Mouse (Mus musculus) neural tube, embryonic 15.5 days (tissue): ENCODE data around the gene Nectin3. TPM values are rescaled to one million over a fixed set of nuclear protein-coding genes. Genes with fewer than 3 reads are reported as not detected.

Experiments used
- ATAC-seq: fragments of 200-750 bp; cut with Nextera tagmentation; 2 replicates; pipeline ENCODE4 v1.8.0; 2017; ENCODE audit warnings: mild to moderate bottlenecking, moderate TSS enrichment, moderate library complexity; ENCODE audit not compliant: low FRiP score
- H3K27ac ChIP-seq: fragments of 300-500 bp; sonication (generic); replicated peaks from 2 replicates; pipeline ENCODE4 v1.5.1; 2015; ENCODE audit warnings: mild to moderate bottlenecking, inconsistent platforms
- H3K27me3 ChIP-seq: fragments of 300-500 bp; sonication (generic); replicated peaks from 2 replicates; pipeline ENCODE4 v1.6.1; 2015; ENCODE audit warnings: inconsistent platforms
- H3K36me3 ChIP-seq: fragments of 300-500 bp; sonication (generic); 2 replicates; pipeline ENCODE4 v1.6.1; 2015; ENCODE audit warnings: inconsistent platforms
- H3K4me1 ChIP-seq: fragments of 300-500 bp; sonication (generic); 2 replicates; pipeline ENCODE4 v1.6.1; 2015; ENCODE audit warnings: inconsistent platforms
- H3K4me2 ChIP-seq: fragments of 300-500 bp; sonication (generic); 2 replicates; pipeline ENCODE4 v1.6.1; 2015; ENCODE audit warnings: inconsistent platforms, mild to moderate bottlenecking, moderate library complexity
- H3K4me3 ChIP-seq: fragments of 300-500 bp; sonication (generic); replicated peaks from 2 replicates; pipeline ENCODE4 v1.5.1; 2015; ENCODE audit warnings: mild to moderate bottlenecking, inconsistent platforms
- H3K9ac ChIP-seq: fragments of 300-500 bp; sonication (generic); replicated peaks from 2 replicates; pipeline ENCODE4 v1.6.1; 2015; ENCODE audit warnings: mild to moderate bottlenecking, inconsistent platforms
- H3K9me3 ChIP-seq: fragments of 300-500 bp; sonication (generic); replicated peaks from 2 replicates; pipeline ENCODE4 v1.6.1; 2016; ENCODE audit warnings: inconsistent platforms
- WGBS: fragments of 180-500 bp; shearing (Covaris S2); methylation state at CpG from one replicate; pipeline ENCODE4 v1.1.7; 2015; ENCODE audit warnings: mixed read lengths; 5-methylcytosine and 5-hydroxymethylcytosine counted together
- polyA plus RNA-seq: library from polyadenylated mRNA; unstranded; fragments of >200 nt; fragmentation: Nextera tagmentation; extraction: Ambion mirVana; gene quantifications from 2 replicates; pipeline ENCODE4 v1.2.1, GENCODE M21; 2015

Gene Nectin3
- polyA plus RNA-seq, 1 experiment from 2014 or later = 28.9 TPM

DNA sequence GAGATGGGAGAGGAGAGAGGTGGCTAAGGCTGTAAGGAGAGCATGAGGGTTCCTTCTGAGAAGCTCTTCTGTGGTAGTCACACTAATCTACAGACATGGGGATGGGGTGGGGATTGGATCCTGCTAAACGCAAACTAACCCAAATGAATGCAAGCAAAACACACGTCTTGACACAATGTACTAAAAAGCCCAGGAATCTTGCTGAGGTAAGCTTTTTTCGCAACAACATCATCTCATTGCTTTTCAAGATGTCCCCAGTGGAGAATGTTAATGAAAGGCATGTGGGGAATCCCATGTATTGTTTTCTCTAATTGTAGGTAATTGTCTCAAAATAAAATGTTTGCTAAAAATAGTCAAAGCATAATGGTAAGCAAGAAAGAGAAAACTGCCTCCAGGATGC, 141.7 kb downstream of the Nectin3 start:
- H3K9me3 ChIP-seq = no peaks in the 10 kb centered on the region; the same call in 1 of the 2 replicates
- WGBS = 52% methylated on average over 3 of the region's 3 CpGs
- no peak overlapping the region for H3K4me2 ChIP-seq
- ATAC-seq = no peak
- H3K9ac ChIP-seq = no peak overlapping the region
- H3K27ac ChIP-seq = no peak overlapping the region
- H3K4me3 ChIP-seq = no peak overlapping the region
- H3K27me3 ChIP-seq = no peaks in the 10 kb centered on the region
- peaks cover 3% of the 10 kb centered on the region; the same call in 1 of the 2 replicates for H3K4me1 ChIP-seq
- H3K36me3 ChIP-seq = no peaks in the 10 kb centered on the region
